Mouse (Mus musculus) forelimb bud, embryonic 11.5 days (tissue): ENCODE measurements around the gene Prcd.
"Not testable (repeated sequence)": the region's sequence is repeated elsewhere in the genome, so short reads cannot be mapped to it uniquely, and the experiment has no call there.

Experiments
- DNase-seq: peaks from one replicate; pipeline ENCODE4 v3.0.0-alpha.2; 2012; ENCODE audit warnings: low read depth, low spot score

The Prcd gene

GRCm38 (mm10) chr11:116668381-116668825 is 15.1 kb downstream of the Prcd start:
- DNase-seq: no peak

GRCm38 (mm10) chr11:116668839-116669238 is 15.5 kb downstream of the Prcd start:
- no peak for DNase-seq

- DNase-seq: no peak
These were observed 16.0 kb downstream of the Prcd start for GRCm38 (mm10) chr11:116669316-116669715.

- no peak for DNase-seq
These were observed 16.5 kb downstream of the Prcd start for GRCm38 (mm10) chr11:116669787-116670365.

- no peak for DNase-seq
These were observed 17.1 kb downstream of the Prcd start for GRCm38 (mm10) chr11:116670386-116670785.

GRCm38 (mm10) chr11:116671112-116671844 is 17.9 kb downstream of the Prcd start:
- DNase-seq: peak; percentile 99

GRCm38 (mm10) chr11:116671845-116672434 is 18.6 kb downstream of the Prcd start:
- DNase-seq: no peak

- DNase-seq: no peak
These were observed 19.3 kb downstream of the Prcd start for GRCm38 (mm10) chr11:116672595-116672994.

GRCm38 (mm10) chr11:116673410-116673809 is 20.1 kb downstream of the Prcd start:
- DNase-seq: no peak

- DNase-seq: no peak
These were observed 21.5 kb downstream of the Prcd start for GRCm38 (mm10) chr11:116674616-116675379.

- not testable (repeated sequence) for DNase-seq
These were observed 22.1 kb downstream of the Prcd start for GRCm38 (mm10) chr11:116675429-116675828.

GRCm38 (mm10) chr11:116676175-116676976 is 23.0 kb downstream of the Prcd start:
- no peak for DNase-seq

- DNase-seq: no peak
These were observed 24.5 kb downstream of the Prcd start for GRCm38 (mm10) chr11:116677711-116678441.

GRCm38 (mm10) chr11:116679148-116679547 is 25.8 kb downstream of the Prcd start:
- no peak for DNase-seq

- DNase-seq: no peak
These were observed 27.2 kb downstream of the Prcd start for GRCm38 (mm10) chr11:116680321-116681091.

GRCm38 (mm10) chr11:116681147-116681546 is 27.8 kb downstream of the Prcd start:
- DNase-seq: no peak

GRCm38 (mm10) chr11:116682501-116683144 is 29.3 kb downstream of the Prcd start:
- no peak for DNase-seq

- DNase-seq: no peak
These were observed 30.4 kb downstream of the Prcd start for GRCm38 (mm10) chr11:116683777-116684176.

GRCm38 (mm10) chr11:116685729-116686128 is 32.4 kb downstream of the Prcd start:
- no peak for DNase-seq
